Mouse (Mus musculus): ENCODE data around the gene Kdm5b. TPM values are rescaled to one million over a fixed set of nuclear protein-coding genes. Genes with fewer than 3 reads are reported as not detected.
A peak's percentile ranks its signal among the peaks of the same experiment; 100 is the strongest.

Gene Kdm5b
- 5.8 and 6.4 TPM in 2 replicates for polyA plus RNA-seq (2015; fragmentation: Nextera tagmentation; extraction: Ambion mirVana)

DNA sequence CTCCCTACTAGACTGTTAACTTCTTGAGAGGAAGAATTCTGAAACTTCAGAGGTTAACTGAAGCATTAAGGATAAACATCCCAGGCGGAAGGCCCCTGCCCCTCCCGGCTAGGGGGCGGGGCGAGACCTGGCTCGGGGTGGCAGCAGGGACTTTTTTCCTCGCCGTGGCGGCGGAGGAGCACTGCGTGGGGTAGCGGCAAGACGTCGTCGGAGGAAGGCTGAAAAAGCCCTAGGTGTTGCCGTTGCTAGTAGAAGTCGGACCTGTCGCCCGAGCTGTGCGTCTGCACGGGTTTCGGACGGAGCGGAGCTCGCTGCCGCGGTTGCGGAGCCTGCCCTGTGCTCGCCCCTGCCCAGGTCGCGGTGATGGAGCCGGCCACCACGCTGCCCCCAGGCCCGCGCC, at the start of gene Kdm5b:
TSS of gene Kdm5b (plus strand) at position 196 of the 400 bp plus-strand sequence.
- DNase-seq = peak; percentile 82
- Histone ChIP-seq H3K4me3 (ENCODE audit: low read depth, low read length) (peak within 1 kb of the TSS; percentile 97), H3K36me3 (replicated peaks; ENCODE audit: insufficient read depth, low read length) (no peaks in the 10 kb centered on the region), H3K4me2 (ENCODE audit: low read depth, low read length) (peak within 1 kb of the TSS; percentile 99), H3K27ac (ENCODE audit: low read depth) (peak within 1 kb of the TSS; percentile 81), H3K4me1 (ENCODE audit: insufficient read depth) (peaks cover 32% of the 10 kb centered on the region), H3K9ac (replicated peaks) (peak within 1 kb of the TSS; percentile 91), H3K27me3 (ENCODE audit: insufficient read depth, low read length) (no peaks in the 10 kb centered on the region), H3K9me3 (ENCODE audit: low read length) (no peaks in the 10 kb centered on the region)
- 1% methylated on average over 34 of the region's 34 CpGs for WGBS (ENCODE audit: insufficient replicate concordance)
- peak; percentile 5; the same call in 1 of the 2 replicates for ATAC-seq
- TF ChIP-seq CTCF (IDR thresholded peaks at IDR 0.05; ENCODE audit: low read depth) (no peak), EP300 (IDR thresholded peaks at IDR 0.05; ENCODE audit: low read depth) (no peak)

GRCm38 (mm10) chr1:134512183-134512582, 47.8 kb upstream of the Kdm5b start:
- H3K4me2 ChIP-seq (ENCODE audit: low read depth, low read length) = no peak overlapping the region
- H3K9ac ChIP-seq (replicated peaks) = no peak overlapping the region
- no peak for ATAC-seq
- H3K27ac ChIP-seq (ENCODE audit: low read depth) = no peak overlapping the region
- TF ChIP-seq CTCF (IDR thresholded peaks at IDR 0.05; ENCODE audit: low read depth) (no peak), EP300 (IDR thresholded peaks at IDR 0.05; ENCODE audit: low read depth) (no peak)
- DNase-seq = no peak
- H3K4me1 ChIP-seq (ENCODE audit: insufficient read depth) = 0 out of 2 replicates have a peak, but pooled peaks cover 6% of the 10 kb centered on the region
- 55% methylated on average over 4 of the region's 4 CpGs for WGBS (ENCODE audit: insufficient replicate concordance)
- H3K9me3 ChIP-seq (ENCODE audit: low read length) = no peaks in the 10 kb centered on the region
- peaks cover 22% of the 10 kb centered on the region; the same call in 1 of the 2 replicates for H3K27me3 ChIP-seq (ENCODE audit: insufficient read depth, low read length)
- H3K36me3 ChIP-seq (replicated peaks; ENCODE audit: insufficient read depth, low read length) = peaks cover 8% of the 10 kb centered on the region; the same call in 1 of the 2 replicates
- no peak overlapping the region for H3K4me3 ChIP-seq (ENCODE audit: low read depth, low read length)

DNA sequence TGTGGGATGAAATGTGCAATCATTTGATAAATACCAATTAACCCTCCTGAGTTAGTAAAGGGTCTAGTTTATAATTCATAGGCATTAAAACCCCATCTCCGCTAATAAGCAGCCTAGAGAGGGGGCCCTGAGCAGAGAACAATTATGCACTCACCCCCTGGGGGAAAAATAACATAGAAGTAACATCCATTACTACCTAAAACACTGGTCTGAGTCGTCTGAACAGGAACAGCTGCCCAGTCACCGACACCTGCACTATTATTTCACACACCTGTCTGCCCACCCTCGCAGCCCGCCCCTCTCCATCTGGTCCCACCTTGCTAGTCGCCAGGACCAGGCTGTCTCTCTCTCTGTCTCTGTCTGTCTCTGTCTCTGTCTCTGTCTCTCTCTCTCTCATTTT, 47.4 kb upstream of the Kdm5b start:
- Histone ChIP-seq H3K9me3 (ENCODE audit: low read length) (no peaks in the 10 kb centered on the region), H3K36me3 (replicated peaks; ENCODE audit: insufficient read depth, low read length) (peaks cover 8% of the 10 kb centered on the region; the same call in 1 of the 2 replicates), H3K27ac (ENCODE audit: low read depth) (no peak overlapping the region), H3K27me3 (ENCODE audit: insufficient read depth, low read length) (peaks cover 22% of the 10 kb centered on the region; the same call in 1 of the 2 replicates), H3K4me1 (ENCODE audit: insufficient read depth) (0 out of 2 replicates have a peak, but pooled peaks cover 6% of the 10 kb centered on the region), H3K4me3 (ENCODE audit: low read depth, low read length) (no peak overlapping the region), H3K4me2 (ENCODE audit: low read depth, low read length) (peak overlapping the region; percentile 72; the same call in 1 of the 2 replicates), H3K9ac (replicated peaks) (no peak overlapping the region)
- ATAC-seq = no peak
- DNase-seq = no peak
- TF ChIP-seq EP300 (IDR thresholded peaks at IDR 0.05; ENCODE audit: low read depth) (no peak), CTCF (IDR thresholded peaks at IDR 0.05; ENCODE audit: low read depth) (no peak)
- WGBS (ENCODE audit: insufficient replicate concordance) = 57% methylated on average over 6 of the region's 6 CpGs

- 3% methylated on average over 38 of the region's 38 CpGs for WGBS (ENCODE audit: insufficient replicate concordance)
- Histone ChIP-seq H3K27me3 (ENCODE audit: insufficient read depth, low read length) (peaks cover 22% of the 10 kb centered on the region; the same call in 1 of the 2 replicates), H3K27ac (ENCODE audit: low read depth) (no peak overlapping the region)
Observed at GRCm38 (mm10) chr1:134513312-134513860, 46.6 kb upstream of the Kdm5b start.

GRCm38 (mm10) chr1:134513876-134514590, 45.9 kb upstream of the Kdm5b start:
- no peak for ATAC-seq
- Histone ChIP-seq H3K4me2 (ENCODE audit: low read depth, low read length) (peak overlapping the region; percentile 72), H3K4me1 (ENCODE audit: insufficient read depth) (0 out of 2 replicates have a peak, but pooled peaks cover 6% of the 10 kb centered on the region), H3K4me3 (ENCODE audit: low read depth, low read length) (peak overlapping the region; percentile 38), H3K36me3 (replicated peaks; ENCODE audit: insufficient read depth, low read length) (no peaks in the 10 kb centered on the region), H3K27ac (ENCODE audit: low read depth) (no peak overlapping the region), H3K9ac (replicated peaks) (peak overlapping the region; percentile 22; the same call in 1 of the 2 replicates), H3K9me3 (ENCODE audit: low read length) (no peaks in the 10 kb centered on the region), H3K27me3 (ENCODE audit: insufficient read depth, low read length) (peaks cover 22% of the 10 kb centered on the region; the same call in 1 of the 2 replicates)
- 48% methylated on average over 16 of the region's 16 CpGs for WGBS (ENCODE audit: insufficient replicate concordance)
- TF ChIP-seq CTCF (IDR thresholded peaks at IDR 0.05; ENCODE audit: low read depth) (no peak), EP300 (IDR thresholded peaks at IDR 0.05; ENCODE audit: low read depth) (no peak)
- DNase-seq = no peak

More at GRCm38 (mm10) chr1:134513312-134513860, 46.6 kb upstream of the Kdm5b start:
- H3K9ac ChIP-seq (replicated peaks) = peak overlapping the region; percentile 22; the same call in 1 of the 2 replicates
- H3K4me3 ChIP-seq (ENCODE audit: low read depth, low read length) = peak overlapping the region; percentile 38
- ATAC-seq (peak; percentile 51; the same call in 1 of the 2 replicates), DNase-seq (peak; percentile 32)
- H3K4me2 ChIP-seq (ENCODE audit: low read depth, low read length) = peak overlapping the region; percentile 72
- H3K36me3 ChIP-seq (replicated peaks; ENCODE audit: insufficient read depth, low read length) = 0 out of 2 replicates have a peak, but pooled peaks cover 2% of the 10 kb centered on the region
- 0 out of 2 replicates have a peak, but pooled peaks cover 6% of the 10 kb centered on the region for H3K4me1 ChIP-seq (ENCODE audit: insufficient read depth)
- no peak for TF ChIP-seq EP300 (IDR thresholded peaks at IDR 0.05; ENCODE audit: low read depth)
- TF ChIP-seq CTCF (IDR thresholded peaks at IDR 0.05; ENCODE audit: low read depth) = no peak
- no peaks in the 10 kb centered on the region for H3K9me3 ChIP-seq (ENCODE audit: low read length)

GRCm38 (mm10) chr1:134515891-134516290, 44.1 kb upstream of the Kdm5b start:
- H3K4me2 ChIP-seq (ENCODE audit: low read depth, low read length) = no peak overlapping the region
- peaks cover 22% of the 10 kb centered on the region; the same call in 1 of the 2 replicates for H3K27me3 ChIP-seq (ENCODE audit: insufficient read depth, low read length)
- H3K27ac ChIP-seq (ENCODE audit: low read depth) = no peak overlapping the region
- ATAC-seq = no peak
- WGBS (ENCODE audit: insufficient replicate concordance) = 72% methylated on average over 2 of the region's 2 CpGs
- no peak for TF ChIP-seq CTCF (IDR thresholded peaks at IDR 0.05; ENCODE audit: low read depth)
- TF ChIP-seq EP300 (IDR thresholded peaks at IDR 0.05; ENCODE audit: low read depth) = no peak
- H3K9ac ChIP-seq (replicated peaks) = no peak overlapping the region
- no peak overlapping the region for H3K4me3 ChIP-seq (ENCODE audit: low read depth, low read length)
- no peaks in the 10 kb centered on the region for H3K9me3 ChIP-seq (ENCODE audit: low read length)
- H3K4me1 ChIP-seq (ENCODE audit: insufficient read depth) = peaks cover 13% of the 10 kb centered on the region; the same call in 1 of the 2 replicates
- no peaks in the 10 kb centered on the region for H3K36me3 ChIP-seq (replicated peaks; ENCODE audit: insufficient read depth, low read length)
- DNase-seq = no peak

Data from liver, postnatal 0 days (tissue).